Mouse (Mus musculus): ENCODE results near the gene Nexn. TPM values are rescaled to one million over a fixed set of nuclear protein-coding genes. Genes with fewer than 3 reads are reported as not detected.
"Not testable (repeated sequence)": the region's sequence is repeated elsewhere in the genome, so short reads cannot be mapped to it uniquely, and the experiment has no call there.

Nexn gene
- 7.6 and 7.9 TPM in 2 replicates for total RNA-seq (2021)
- long read RNA-seq, experiment 1, partial matches to known transcripts = 1 of 3 reads
- long read RNA-seq, experiment 1, other reads (novel, unspliced or antisense) = 2 of 3 reads
- long read RNA-seq, experiment 2, partial matches to known transcripts = 1 of 3 reads
- long read RNA-seq, experiment 2, other reads (novel, unspliced or antisense) = 2 of 3 reads

DNA sequence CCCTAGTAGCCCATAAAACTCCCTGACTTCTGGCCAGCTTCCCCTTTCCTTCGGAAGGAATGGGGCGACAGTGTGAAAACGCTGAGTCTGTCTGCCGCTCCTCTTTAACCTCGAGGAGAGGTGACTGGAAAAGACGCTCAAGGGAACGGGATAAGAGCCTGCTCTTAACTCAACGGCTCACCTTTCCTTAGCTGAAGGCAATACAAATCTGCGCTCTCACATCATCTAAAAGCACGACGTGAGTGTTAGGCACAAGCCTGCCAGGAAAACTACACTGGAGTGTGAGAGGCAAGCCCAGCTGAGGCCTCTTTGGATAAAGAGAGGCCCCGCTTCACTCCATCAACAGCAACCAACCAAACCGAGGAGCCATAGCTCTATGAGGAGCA is at the start of gene Nexn:
TSS of gene Nexn (minus strand) at position 315 of the 386 bp plus-strand sequence.
- no peak for DNase-seq

DNA sequence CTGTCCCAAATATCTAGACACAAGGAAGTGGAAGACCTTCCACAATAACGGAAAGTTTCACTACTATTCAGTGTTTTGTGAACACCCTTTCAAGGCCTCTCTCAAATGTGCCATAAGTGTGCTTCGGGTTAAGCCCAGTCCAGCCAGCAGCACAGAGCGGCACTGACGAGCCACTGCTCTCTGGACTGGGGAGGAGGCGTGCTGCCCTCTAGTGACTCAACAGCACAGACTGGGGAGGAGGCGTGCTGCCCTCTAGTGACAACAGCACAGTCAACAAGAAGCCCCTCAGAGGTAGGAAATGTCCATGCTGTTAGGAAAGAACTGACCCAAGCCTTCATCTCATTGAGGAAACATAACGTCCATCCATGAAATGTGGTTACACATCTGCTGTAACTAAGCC is 49.5 kb upstream of the Nexn start:
- DNase-seq = peak; percentile 92

GRCm38 (mm10) chr3:152314666-152315065 is 48.5 kb upstream of the Nexn start:
- DNase-seq = not testable (repeated sequence)

GRCm38 (mm10) chr3:152309250-152309645 is 43.1 kb upstream of the Nexn start:
- no peak for DNase-seq

GRCm38 (mm10) chr3:152308485-152309249 is 42.5 kb upstream of the Nexn start:
- peak; percentile 56 for DNase-seq

DNA sequence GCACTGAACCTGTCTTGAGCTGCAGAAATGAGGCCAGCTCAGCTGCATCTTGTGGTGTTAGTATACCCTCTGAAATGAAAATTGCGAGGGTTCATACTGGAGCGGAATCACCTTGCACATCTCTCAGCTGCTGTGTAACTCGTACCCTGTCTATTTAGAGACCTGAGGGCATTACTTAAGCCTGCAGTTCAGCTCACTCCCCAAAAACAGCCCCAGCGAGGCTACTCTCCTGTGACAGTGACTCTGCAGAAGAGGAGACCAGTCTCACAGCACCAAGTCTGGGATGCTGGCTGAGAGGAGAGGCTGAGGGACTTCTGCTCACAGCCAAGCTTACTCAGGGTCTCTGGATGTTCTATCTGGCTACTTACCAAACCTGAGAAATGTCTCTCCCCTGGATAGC is 39.8 kb upstream of the Nexn start:
- no peak for DNase-seq

- DNase-seq = no peak
These were observed 38.9 kb upstream of the Nexn start for GRCm38 (mm10) chr3:152305080-152305479.

DNA sequence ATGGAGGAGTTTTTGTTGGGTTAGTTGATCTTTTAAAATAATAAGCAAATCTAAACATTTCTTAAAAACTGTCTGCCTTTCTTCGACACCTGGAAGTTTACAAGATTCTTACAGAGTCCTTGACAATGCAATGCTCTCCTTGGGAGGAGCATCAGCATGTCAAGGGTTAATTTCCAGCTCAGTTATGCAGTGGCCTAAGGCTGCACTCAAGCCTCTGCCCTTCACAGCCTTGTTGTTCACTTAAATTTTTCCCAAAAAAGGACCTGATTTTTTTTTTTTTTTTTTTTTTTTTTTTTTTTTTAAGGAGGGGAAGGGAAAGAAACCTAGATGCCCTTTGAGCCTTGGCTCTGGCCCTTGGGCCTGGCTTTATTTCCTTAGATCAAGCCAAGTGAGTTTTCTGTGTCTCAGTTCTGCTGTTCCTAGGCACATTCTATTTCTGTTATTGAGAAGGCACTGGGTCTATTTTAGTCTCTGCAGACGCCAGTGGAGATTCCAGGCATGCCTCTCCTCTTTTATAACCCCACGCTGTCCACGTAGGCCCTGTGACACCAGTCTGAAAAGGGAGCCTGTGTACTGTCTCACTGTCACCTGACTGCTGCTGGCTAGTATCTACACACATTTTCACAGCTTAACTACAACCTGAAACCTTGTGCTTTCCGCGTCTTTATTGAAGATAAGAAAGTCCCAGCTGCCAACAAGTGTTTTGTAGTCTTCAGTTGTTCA is 38.1 kb upstream of the Nexn start:
- peak; percentile 10 for DNase-seq

DNA sequence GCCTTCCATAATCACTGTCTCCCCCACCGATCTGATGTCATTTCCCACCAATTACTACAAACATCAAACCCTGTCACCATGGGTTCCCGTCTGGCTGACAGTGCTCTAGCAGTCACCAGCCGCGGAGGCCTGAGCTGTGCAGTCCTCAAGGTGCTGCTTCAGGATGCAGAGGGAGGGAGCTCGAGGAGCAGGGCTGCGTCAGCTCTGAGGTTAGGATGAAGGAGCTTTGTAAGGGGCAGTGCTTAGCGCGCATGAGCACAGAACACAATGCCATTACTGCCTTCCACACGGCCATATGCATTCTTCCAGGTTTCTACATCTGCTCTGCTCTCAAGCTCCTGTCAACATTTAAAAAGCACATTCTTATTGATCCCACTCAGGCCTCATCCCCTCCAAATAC is 36.8 kb upstream of the Nexn start:
- no peak for DNase-seq

DNA sequence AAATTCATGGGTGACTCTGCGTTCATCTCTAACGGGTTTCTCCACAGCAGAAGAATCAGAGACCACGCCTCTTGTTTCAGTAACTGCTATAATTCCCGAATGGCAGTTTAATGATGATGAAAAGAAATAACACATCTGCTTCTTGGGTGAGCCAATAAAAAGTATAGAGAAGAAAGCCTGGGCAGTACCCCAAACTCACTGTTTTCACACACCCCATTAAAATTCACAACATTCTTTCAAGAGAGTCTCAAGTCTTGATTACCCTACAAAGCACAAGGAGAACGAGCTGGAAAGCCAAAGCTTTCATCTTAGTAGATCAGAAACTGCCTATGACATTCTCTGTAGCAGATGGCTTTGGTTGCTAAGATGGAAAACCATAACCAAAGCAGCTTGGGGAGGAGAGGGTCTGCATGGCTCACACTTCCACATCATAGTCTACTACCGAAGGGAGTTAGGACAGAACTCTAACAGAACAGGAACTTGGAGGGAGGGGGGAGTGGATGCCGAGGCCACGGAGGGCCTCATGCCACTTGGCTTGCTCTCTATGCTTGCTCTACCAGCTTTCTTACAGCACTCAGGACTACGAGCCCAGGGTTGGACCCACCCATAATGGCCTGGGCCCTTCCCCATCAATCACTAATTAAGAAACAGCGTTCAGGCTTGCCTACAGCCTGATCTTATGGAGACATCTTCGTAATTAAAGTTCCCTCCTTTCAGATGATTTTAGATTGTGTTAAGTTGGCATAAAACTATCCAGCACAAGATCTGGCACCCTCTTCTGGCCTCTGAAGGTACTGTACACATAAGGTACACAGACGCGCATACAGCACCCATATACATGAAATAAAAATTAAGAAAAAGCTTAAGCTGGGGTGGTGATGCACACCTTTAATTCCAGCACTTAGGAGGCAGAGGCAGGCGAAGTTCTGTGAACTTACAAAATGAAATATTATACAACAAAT is 34.5 kb upstream of the Nexn start:
- DNase-seq = no peak

- DNase-seq = no peak
These were observed 29.7 kb upstream of the Nexn start for GRCm38 (mm10) chr3:152295896-152296295.

GRCm38 (mm10) chr3:152294400-152294799 is 28.2 kb upstream of the Nexn start:
- DNase-seq = no peak

DNA sequence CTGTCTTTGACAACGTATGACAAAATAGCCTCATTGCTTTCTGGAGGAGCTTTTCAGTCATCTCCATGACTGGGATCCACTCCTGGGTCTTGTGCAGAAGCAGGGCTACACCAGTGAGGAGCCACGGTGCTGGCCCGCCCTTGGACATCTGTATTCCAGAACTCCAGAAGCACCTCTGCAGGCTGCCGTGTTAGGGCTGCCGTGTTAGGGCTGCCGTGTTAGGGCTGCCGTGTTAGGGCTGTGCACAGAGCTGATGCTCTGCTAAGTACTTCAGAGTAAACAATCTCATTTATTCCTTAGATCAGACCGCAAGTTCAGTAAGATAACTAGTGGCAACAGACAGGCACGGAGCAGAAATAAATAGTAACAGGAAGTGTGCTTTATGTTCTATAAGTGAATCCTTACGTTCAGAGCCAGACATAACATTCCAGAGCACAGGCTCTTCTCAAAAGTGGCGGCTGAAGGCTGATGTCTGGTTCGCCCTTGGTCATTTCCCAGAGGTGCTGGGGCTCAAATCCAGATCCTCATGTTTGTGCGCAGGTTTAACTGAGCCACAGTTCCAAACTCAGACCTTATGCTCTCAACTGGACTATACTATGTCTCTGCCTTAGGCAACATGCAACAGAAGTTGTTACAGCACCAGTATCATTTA is 27.5 kb upstream of the Nexn start:
- DNase-seq = no peak

- DNase-seq = no peak
These were observed 25.7 kb upstream of the Nexn start for GRCm38 (mm10) chr3:152291895-152292294.

GRCm38 (mm10) chr3:152290175-152290798 is 24.1 kb upstream of the Nexn start:
- no peak for DNase-seq

GRCm38 (mm10) chr3:152288740-152289139 is 22.6 kb upstream of the Nexn start:
- DNase-seq = peak; percentile 81

- DNase-seq = no peak
These were observed 22.1 kb upstream of the Nexn start for GRCm38 (mm10) chr3:152288276-152288675.

DNA sequence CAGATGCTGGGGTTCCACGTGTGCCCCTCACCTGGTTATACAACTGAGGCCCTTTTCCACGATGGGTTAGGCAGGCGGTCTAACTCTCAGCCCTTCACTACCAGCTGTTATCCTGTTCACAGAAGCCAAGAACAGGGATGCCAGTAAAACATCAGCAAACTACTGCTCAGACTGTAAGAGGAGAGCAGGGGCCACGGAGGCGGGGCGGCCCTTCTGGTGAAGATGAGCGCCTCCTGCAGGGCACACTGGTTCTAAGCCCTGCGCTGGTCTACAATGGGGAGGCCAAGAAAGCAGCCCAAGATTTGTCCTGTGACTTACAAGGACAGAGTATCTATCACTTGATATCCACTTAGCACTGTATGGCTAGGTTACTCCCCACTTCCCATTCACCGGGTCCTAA is 21.7 kb upstream of the Nexn start:
- DNase-seq = no peak

DNA sequence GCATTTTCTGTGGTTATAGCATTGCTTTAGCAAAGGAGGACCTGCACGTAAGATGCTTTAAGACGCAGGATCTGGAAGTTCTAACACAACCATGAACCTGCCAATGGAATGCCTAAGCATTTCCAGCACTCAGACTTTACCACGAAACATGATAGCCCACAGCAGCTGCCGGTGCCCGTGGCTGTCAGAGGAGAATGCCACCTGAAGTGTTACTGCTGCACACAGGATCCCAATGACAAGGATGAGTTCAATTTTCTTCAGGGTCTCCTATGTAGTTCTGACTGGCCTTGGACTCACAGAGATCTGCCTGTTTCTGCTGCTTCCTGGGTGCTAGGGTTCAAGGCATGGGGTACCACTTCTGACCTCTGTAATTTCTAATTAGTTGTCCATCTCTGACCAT is 18.6 kb upstream of the Nexn start:
- no peak for DNase-seq

- DNase-seq = no peak
These were observed 18.2 kb upstream of the Nexn start for GRCm38 (mm10) chr3:152284306-152284705.

DNA sequence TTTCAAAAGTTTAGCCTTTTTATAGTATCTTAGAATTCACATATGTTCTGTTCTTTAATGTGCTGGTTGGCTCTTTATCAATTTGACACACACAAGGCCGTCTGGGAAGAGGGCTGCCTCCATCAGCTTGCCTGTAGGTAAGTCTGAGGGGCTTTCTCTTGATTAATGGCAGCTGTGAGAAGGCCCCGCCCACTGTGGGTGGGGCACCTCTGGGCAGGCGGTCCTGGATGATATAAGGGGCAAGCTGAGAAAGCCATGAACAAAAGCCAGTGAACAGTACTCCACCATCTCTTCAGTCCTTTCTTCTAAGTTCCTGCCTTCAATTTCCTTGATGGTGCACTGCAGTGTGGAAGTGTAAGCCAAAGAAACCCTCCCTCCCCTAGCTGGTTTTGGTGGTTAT is 16.0 kb upstream of the Nexn start:
- DNase-seq = no peak
